Mouse (Mus musculus) liver, adult 2 months (tissue): ENCODE measurements around the gene Hoxa7.

ENCODE experiments used
- CTCF ChIP-seq: fragments of 200-500 bp; IDR thresholded peaks from 2 replicates; pipeline ENCODE4 v1.5.1; 2011; ENCODE audit warnings: low read depth, low read length, control low read depth
- POLR2A ChIP-seq: fragments of 200-500 bp; IDR thresholded peaks from 2 replicates; pipeline ENCODE4 v1.6.1; 2011; ENCODE audit warnings: low read length, control low read depth; ENCODE audit not compliant: insufficient read depth; ENCODE audit errors: extremely low read depth

GRCm38 (mm10) chr6:52174968-52175751 is 46.5 kb downstream of the Hoxa7 start:
- no peak for TF ChIP-seq POLR2A
- no peak for TF ChIP-seq CTCF
